25 mouse cellular contexts compared by ENCODE assay signal in the genomic region with DNA sequence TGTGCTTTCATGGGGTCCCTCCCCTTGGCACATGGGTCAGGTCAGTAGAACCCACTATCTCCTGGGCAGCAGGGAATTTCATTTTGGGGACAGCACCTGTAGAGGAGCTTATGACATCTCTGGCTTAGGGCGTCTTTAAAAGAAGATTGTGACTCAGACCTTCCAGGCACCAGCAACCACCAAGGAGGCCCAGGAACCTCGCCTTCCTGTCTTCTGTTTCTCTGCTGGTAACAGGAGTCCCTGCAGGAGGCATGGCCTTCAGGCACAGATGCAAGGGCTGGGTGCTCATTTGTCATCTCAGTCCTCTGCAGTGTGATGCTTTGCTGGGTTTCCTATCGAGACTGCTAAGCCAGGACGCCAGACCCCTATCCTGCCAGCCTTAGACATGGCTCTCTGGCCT. TPM values are rescaled to one million over a fixed set of nuclear protein-coding genes. Genes with fewer than 3 reads are reported as not detected.
DNase-seq lines count a peak whose midpoint lies in the region; ATAC-seq lines count a peak whose summit lies in the region.
"Had no signal": no experiment of that assay in that cellular context is flagged by ENCODE, and none has a peak within 500 bp of the region (broad histone marks: within the 10 kb centered on the region; RNA-seq: fewer than 3 reads in every experiment).

No protein-coding gene starts in this region.

- peak; percentile 53 for DNase-seq in CD4-positive helper T cell, adult 2 months (ENCODE audit: low read depth, low spot score)
- DNase-seq in CD4-positive, CD25-positive, alpha-beta regulatory T cell, adult 2 months (ENCODE audit: low read depth, low spot score) = peak; percentile 25
- no peak for DNase-seq in testis, postnatal 10 days (ENCODE audit: low spot score)
- no peak for DNase-seq in c-Kit-positive CD71-positive TER-119-positive erythroid progenitor cells, embryonic 14.5 days (ENCODE audit: low spot score)
- no peak for DNase-seq in adrenal gland, adult 8-10 months
- DNase-seq: adrenal gland, adult 2 months; adrenal gland, postnatal 25 days; cerebellum, adult 11 months; cerebellum, adult 2 months; cerebellum, adult 9-11 months; cerebellum, postnatal 25 days; embryo, embryonic 11 days; gastrocnemius, postnatal 10 days; gastrocnemius, postnatal 36 days; heart, adult 2 months; heart, postnatal 14 days; heart, postnatal 4 days; kidney, adult 2 months had no signal

- ATAC-seq in activated CD4-positive, CD25-positive, alpha-beta regulatory T cell, adult 4 months = peak; percentile 84
- ATAC-seq in inflammation-experienced regulatory T-cells, adult 6 months = peak; percentile 79
- ATAC-seq: forebrain, embryonic 15.5 days; intestine, postnatal 0 days had no signal

RNA-seq across cellular contexts. Expression of gene Dpysl4, which starts 43.2 kb away (rescaled TPM):
- not detected for polyA plus RNA-seq in activated CD4-positive, CD25-positive, alpha-beta regulatory T cell, adult 4 months (2017; shearing (Covaris generic))
- polyA plus RNA-seq in inflammation-experienced regulatory T-cells, adult 6 months (2017; shearing (Covaris generic)) = under 1 TPM in 1 of 3 experiments, not detected in 2; 0.09 TPM
- 1 to 10 TPM; 1.1 to 3.2 (median 2.5) TPM for total RNA-seq in adrenal gland, adult 8-10 months (2022)
- total RNA-seq: granulocyte monocyte progenitor cell, adult 5-6 weeks had no signal
- polyA plus RNA-seq: C2C12; erythroblast, embryonic 14.5 days had no signal

Comparison
In these comparisons a context has a peak if more than half of its experiments do, and no peak if none do; other contexts are left out.
1. DNase-seq: peak in CD4-positive helper T cell, adult 2 months (single experiment) and CD4-positive, CD25-positive, alpha-beta regulatory T cell, adult 2 months (single experiment); none in testis, postnatal 10 days (single experiment), c-Kit-positive CD71-positive TER-119-positive erythroid progenitor cells, embryonic 14.5 days (single experiment) and adrenal gland, adult 8-10 months (single experiment).